Mouse (Mus musculus): ENCODE results near the gene Cntnap1. TPM values are rescaled to one million over a fixed set of nuclear protein-coding genes. Genes with fewer than 3 reads are reported as not detected.

Gene Cntnap1
- polyA plus RNA-seq, 1 experiment from 2014 or later: 1.1 TPM

GRCm38 (mm10) chr11:101188166-101188805 is 18.0 kb downstream of the Cntnap1 start:
- H3K4me2 ChIP-seq (ENCODE audit: low read depth, low read length): no peak overlapping the region
- WGBS: 77% methylated on average over 11 of the region's 11 CpGs

GRCm38 (mm10) chr11:101189495-101190180 is 19.3 kb downstream of the Cntnap1 start:
- 13% methylated on average over 6 of the region's 6 CpGs for WGBS
- no peaks in the 10 kb centered on the region for H3K36me3 ChIP-seq (ENCODE audit: control insufficient read depth, insufficient read depth, low read length)
- no peaks in the 10 kb centered on the region for H3K9me3 ChIP-seq (ENCODE audit: control insufficient read depth, low read length)
- peak overlapping the region; percentile 8; the same call in 1 of the 2 replicates for H3K9ac ChIP-seq (ENCODE audit: low read length)
- H3K27me3 ChIP-seq (ENCODE audit: control insufficient read depth, insufficient read depth, low read depth, low read length): no peaks in the 10 kb centered on the region
- H3K27ac ChIP-seq (ENCODE audit: low read length): peak overlapping the region; percentile 90
- H3K4me3 ChIP-seq (ENCODE audit: low read length): no peak overlapping the region
- H3K4me2 ChIP-seq (ENCODE audit: low read depth, low read length): 0 out of 2 replicates have a peak overlapping the region, but pooled peaks have one; percentile 4
- H3K4me1 ChIP-seq (replicated peaks; ENCODE audit: control insufficient read depth, insufficient read depth, low read length): peaks cover 22% of the 10 kb centered on the region
- ATAC-seq (ENCODE audit: low read depth): peak; percentile 91

More at GRCm38 (mm10) chr11:101188166-101188805, 18.0 kb downstream of the Cntnap1 start:
- H3K27me3 ChIP-seq (ENCODE audit: control insufficient read depth, insufficient read depth, low read depth, low read length): no peaks in the 10 kb centered on the region
- no peak for ATAC-seq (ENCODE audit: low read depth)
- H3K36me3 ChIP-seq (ENCODE audit: control insufficient read depth, insufficient read depth, low read length): no peaks in the 10 kb centered on the region
- peaks cover 22% of the 10 kb centered on the region for H3K4me1 ChIP-seq (replicated peaks; ENCODE audit: control insufficient read depth, insufficient read depth, low read length)
- peak overlapping the region; percentile 90 for H3K27ac ChIP-seq (ENCODE audit: low read length)
- H3K9me3 ChIP-seq (ENCODE audit: control insufficient read depth, low read length): no peaks in the 10 kb centered on the region
- H3K4me3 ChIP-seq (ENCODE audit: low read length): no peak overlapping the region
- H3K9ac ChIP-seq (ENCODE audit: low read length): no peak overlapping the region

- ATAC-seq (ENCODE audit: low read depth): peak; percentile 32
- no peaks in the 10 kb centered on the region for H3K36me3 ChIP-seq (ENCODE audit: control insufficient read depth, insufficient read depth, low read length)
- 34% methylated on average over 8 of the region's 8 CpGs for WGBS
- H3K27me3 ChIP-seq (ENCODE audit: control insufficient read depth, insufficient read depth, low read depth, low read length): no peaks in the 10 kb centered on the region
- no peak overlapping the region for H3K4me3 ChIP-seq (ENCODE audit: low read length)
- H3K9ac ChIP-seq (ENCODE audit: low read length): peak overlapping the region; percentile 8; the same call in 1 of the 2 replicates
- no peak overlapping the region for H3K4me2 ChIP-seq (ENCODE audit: low read depth, low read length)
- H3K27ac ChIP-seq (ENCODE audit: low read length): peak overlapping the region; percentile 90
- H3K4me1 ChIP-seq (replicated peaks; ENCODE audit: control insufficient read depth, insufficient read depth, low read length): peaks cover 22% of the 10 kb centered on the region
- H3K9me3 ChIP-seq (ENCODE audit: control insufficient read depth, low read length): no peaks in the 10 kb centered on the region
Observed at GRCm38 (mm10) chr11:101190181-101190912, 20.0 kb downstream of the Cntnap1 start.

GRCm38 (mm10) chr11:101190913-101191907 is 20.9 kb downstream of the Cntnap1 start:
- Histone ChIP-seq H3K36me3 (ENCODE audit: control insufficient read depth, insufficient read depth, low read length) (no peaks in the 10 kb centered on the region), H3K27me3 (ENCODE audit: control insufficient read depth, insufficient read depth, low read depth, low read length) (no peaks in the 10 kb centered on the region), H3K4me3 (ENCODE audit: low read length) (no peak overlapping the region), H3K9ac (ENCODE audit: low read length) (no peak overlapping the region), H3K27ac (ENCODE audit: low read length) (peak overlapping the region; percentile 90), H3K9me3 (ENCODE audit: control insufficient read depth, low read length) (no peaks in the 10 kb centered on the region), H3K4me1 (replicated peaks; ENCODE audit: control insufficient read depth, insufficient read depth, low read length) (peaks cover 22% of the 10 kb centered on the region), H3K4me2 (ENCODE audit: low read depth, low read length) (no peak overlapping the region)
- WGBS: 43% methylated on average over 17 of the region's 17 CpGs
- no peak for ATAC-seq (ENCODE audit: low read depth)

GRCm38 (mm10) chr11:101191919-101192470 is 21.7 kb downstream of the Cntnap1 start:
- Histone ChIP-seq H3K27ac (ENCODE audit: low read length) (no peak overlapping the region), H3K4me1 (replicated peaks; ENCODE audit: control insufficient read depth, insufficient read depth, low read length) (peaks cover 22% of the 10 kb centered on the region), H3K4me2 (ENCODE audit: low read depth, low read length) (no peak overlapping the region), H3K27me3 (ENCODE audit: control insufficient read depth, insufficient read depth, low read depth, low read length) (no peaks in the 10 kb centered on the region), H3K36me3 (ENCODE audit: control insufficient read depth, insufficient read depth, low read length) (peaks cover 7% of the 10 kb centered on the region; the same call in 1 of the 2 replicates), H3K9ac (ENCODE audit: low read length) (no peak overlapping the region), H3K9me3 (ENCODE audit: control insufficient read depth, low read length) (no peaks in the 10 kb centered on the region), H3K4me3 (ENCODE audit: low read length) (no peak overlapping the region)
- WGBS: 71% methylated on average over 4 of the region's 4 CpGs
- ATAC-seq (ENCODE audit: low read depth): no peak

GRCm38 (mm10) chr11:101192646-101193045 is 22.3 kb downstream of the Cntnap1 start:
- peaks cover 10% of the 10 kb centered on the region; the same call in 1 of the 2 replicates for H3K36me3 ChIP-seq (ENCODE audit: control insufficient read depth, insufficient read depth, low read length)
- no peaks in the 10 kb centered on the region for H3K9me3 ChIP-seq (ENCODE audit: control insufficient read depth, low read length)
- H3K27ac ChIP-seq (ENCODE audit: low read length): no peak overlapping the region
- WGBS: 77% methylated on average over 6 of the region's 6 CpGs
- H3K4me3 ChIP-seq (ENCODE audit: low read length): no peak overlapping the region
- no peak overlapping the region for H3K9ac ChIP-seq (ENCODE audit: low read length)
- ATAC-seq (ENCODE audit: low read depth): no peak
- H3K4me2 ChIP-seq (ENCODE audit: low read depth, low read length): no peak overlapping the region
- H3K27me3 ChIP-seq (ENCODE audit: control insufficient read depth, insufficient read depth, low read depth, low read length): no peaks in the 10 kb centered on the region
- peaks cover 22% of the 10 kb centered on the region for H3K4me1 ChIP-seq (replicated peaks; ENCODE audit: control insufficient read depth, insufficient read depth, low read length)

- ATAC-seq (ENCODE audit: low read depth): no peak
- Histone ChIP-seq H3K4me2 (ENCODE audit: low read depth, low read length) (no peak overlapping the region), H3K9me3 (ENCODE audit: control insufficient read depth, low read length) (no peaks in the 10 kb centered on the region), H3K9ac (ENCODE audit: low read length) (no peak overlapping the region), H3K4me3 (ENCODE audit: low read length) (no peak overlapping the region), H3K27me3 (ENCODE audit: control insufficient read depth, insufficient read depth, low read depth, low read length) (no peaks in the 10 kb centered on the region), H3K36me3 (ENCODE audit: control insufficient read depth, insufficient read depth, low read length) (peaks cover 12% of the 10 kb centered on the region; the same call in 1 of the 2 replicates), H3K27ac (ENCODE audit: low read length) (no peak overlapping the region), H3K4me1 (replicated peaks; ENCODE audit: control insufficient read depth, insufficient read depth, low read length) (peaks cover 22% of the 10 kb centered on the region)
- 82% methylated on average over 7 of the region's 7 CpGs for WGBS
Observed at GRCm38 (mm10) chr11:101193076-101193475, 22.8 kb downstream of the Cntnap1 start.

- H3K27ac ChIP-seq (ENCODE audit: low read length): no peak overlapping the region
- H3K4me1 ChIP-seq (replicated peaks; ENCODE audit: control insufficient read depth, insufficient read depth, low read length): peaks cover 15% of the 10 kb centered on the region
- no peaks in the 10 kb centered on the region for H3K9me3 ChIP-seq (ENCODE audit: control insufficient read depth, low read length)
- no peak overlapping the region for H3K9ac ChIP-seq (ENCODE audit: low read length)
- no peaks in the 10 kb centered on the region for H3K27me3 ChIP-seq (ENCODE audit: control insufficient read depth, insufficient read depth, low read depth, low read length)
- no peak overlapping the region for H3K4me3 ChIP-seq (ENCODE audit: low read length)
- no peak overlapping the region for H3K4me2 ChIP-seq (ENCODE audit: low read depth, low read length)
- 62% methylated on average over 5 of the region's 5 CpGs for WGBS
- H3K36me3 ChIP-seq (ENCODE audit: control insufficient read depth, insufficient read depth, low read length): peaks cover 18% of the 10 kb centered on the region
- no peak for ATAC-seq (ENCODE audit: low read depth)
Observed at GRCm38 (mm10) chr11:101194137-101194536, 23.8 kb downstream of the Cntnap1 start.

Measured in lung, embryonic 16.5 days (tissue).